Mouse (Mus musculus) testis, adult 2 months (tissue): ENCODE results near the gene Tmem119. TPM values are rescaled to one million over a fixed set of nuclear protein-coding genes. Genes with fewer than 3 reads are reported as not detected.

Experiments
- H3K27ac ChIP-seq: fragments of 200-500 bp; 2 replicates; pipeline ENCODE4 v1.5.1; 2012; ENCODE audit warnings: low read depth, low read length; ENCODE audit not compliant: control insufficient read depth, insufficient read depth
- H3K27me3 ChIP-seq: fragments of 200-500 bp; 2 replicates; pipeline ENCODE4 v1.6.1; 2012; ENCODE audit warnings: mild to moderate bottlenecking, low read length, moderate library complexity; ENCODE audit not compliant: control insufficient read depth, insufficient read depth
- H3K36me3 ChIP-seq: fragments of 200-500 bp; 2 replicates; pipeline ENCODE4 v1.6.1; 2012; ENCODE audit warnings: mild to moderate bottlenecking, low read length; ENCODE audit not compliant: control insufficient read depth, insufficient read depth
- H3K4me1 ChIP-seq: fragments of 200-500 bp; 2 replicates; pipeline ENCODE4 v1.6.1; 2012; ENCODE audit warnings: low read length; ENCODE audit not compliant: control insufficient read depth, insufficient read depth
- H3K4me3 ChIP-seq: fragments of 200-500 bp; 2 replicates; pipeline ENCODE4 v1.5.1; 2012; ENCODE audit warnings: low read depth, mild to moderate bottlenecking, low read length, moderate library complexity, mixed read lengths; ENCODE audit not compliant: control insufficient read depth
- CTCF ChIP-seq: fragments of 200-500 bp; IDR thresholded peaks from 2 replicates; pipeline ENCODE4 v1.5.1; 2012; ENCODE audit warnings: low read depth, mild to moderate bottlenecking, inconsistent platforms, low read length, moderate library complexity; ENCODE audit not compliant: control insufficient read depth, insufficient read depth, insufficient replicate concordance
- POLR2A ChIP-seq: fragments of 200-500 bp; IDR thresholded peaks from 2 replicates; pipeline ENCODE4 v1.6.1; 2012; ENCODE audit warnings: low read depth, mild to moderate bottlenecking, inconsistent platforms, low read length, moderate library complexity; ENCODE audit not compliant: control insufficient read depth
- polyA plus RNA-seq: library from polyadenylated mRNA; depleted of rRNA; stranded (reverse); fragments of >200 nt; gene quantifications from 2 replicates; pipeline ENCODE4 v1.2.3, GENCODE M21; 2012

The Tmem119 gene
- polyA plus RNA-seq, 1 experiment: 0.38 TPM

DNA sequence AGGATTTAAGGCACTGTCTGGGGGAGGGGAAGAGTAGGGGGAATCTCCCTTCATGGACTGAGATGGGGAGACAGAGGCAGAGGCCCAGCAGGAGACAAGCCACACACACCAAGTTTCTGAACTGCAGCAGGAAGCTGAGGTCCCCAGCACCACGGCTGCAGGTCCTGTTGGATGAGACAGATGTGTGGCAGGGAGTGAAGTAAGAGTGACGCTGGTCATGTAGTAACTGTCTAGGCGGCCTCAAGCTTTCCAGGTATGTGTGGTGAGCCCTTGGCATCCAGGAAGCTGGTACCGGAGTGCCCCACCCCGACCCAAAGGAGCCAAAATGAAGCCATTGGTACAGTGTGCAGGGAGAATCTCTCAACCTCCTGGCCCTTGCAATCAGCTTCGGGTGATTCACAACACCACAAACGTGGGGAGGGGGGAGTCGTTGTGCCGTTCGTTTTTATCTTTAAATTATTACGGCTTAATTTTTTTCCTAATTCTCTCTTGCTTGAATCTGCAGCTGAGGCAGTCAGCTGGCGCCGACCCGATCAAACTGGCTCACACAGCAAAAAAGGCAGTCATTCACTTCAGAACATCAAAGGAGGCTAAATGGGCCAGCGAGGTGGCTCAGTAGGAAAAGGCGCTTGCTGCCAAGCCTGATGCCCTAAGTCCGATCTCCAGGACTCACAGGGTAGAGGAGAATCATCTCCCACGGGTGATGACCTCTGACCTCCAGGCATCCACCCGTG lies 3.0 kb downstream of the Tmem119 start:
- TF ChIP-seq POLR2A: no peak
- TF ChIP-seq CTCF: no peak
- H3K27me3 ChIP-seq: no peaks in the 10 kb centered on the region
- no peaks in the 10 kb centered on the region for H3K36me3 ChIP-seq
- H3K4me1 ChIP-seq: no peaks in the 10 kb centered on the region
- no peak overlapping the region for H3K27ac ChIP-seq
- no peak overlapping the region for H3K4me3 ChIP-seq

GRCm38 (mm10) chr5:113796401-113797148 lies 3.7 kb downstream of the Tmem119 start:
- no peak overlapping the region for H3K27ac ChIP-seq
- H3K27me3 ChIP-seq: no peaks in the 10 kb centered on the region
- no peaks in the 10 kb centered on the region for H3K36me3 ChIP-seq
- TF ChIP-seq POLR2A (no peak), CTCF (no peak)
- no peaks in the 10 kb centered on the region for H3K4me1 ChIP-seq
- H3K4me3 ChIP-seq: no peak overlapping the region

DNA sequence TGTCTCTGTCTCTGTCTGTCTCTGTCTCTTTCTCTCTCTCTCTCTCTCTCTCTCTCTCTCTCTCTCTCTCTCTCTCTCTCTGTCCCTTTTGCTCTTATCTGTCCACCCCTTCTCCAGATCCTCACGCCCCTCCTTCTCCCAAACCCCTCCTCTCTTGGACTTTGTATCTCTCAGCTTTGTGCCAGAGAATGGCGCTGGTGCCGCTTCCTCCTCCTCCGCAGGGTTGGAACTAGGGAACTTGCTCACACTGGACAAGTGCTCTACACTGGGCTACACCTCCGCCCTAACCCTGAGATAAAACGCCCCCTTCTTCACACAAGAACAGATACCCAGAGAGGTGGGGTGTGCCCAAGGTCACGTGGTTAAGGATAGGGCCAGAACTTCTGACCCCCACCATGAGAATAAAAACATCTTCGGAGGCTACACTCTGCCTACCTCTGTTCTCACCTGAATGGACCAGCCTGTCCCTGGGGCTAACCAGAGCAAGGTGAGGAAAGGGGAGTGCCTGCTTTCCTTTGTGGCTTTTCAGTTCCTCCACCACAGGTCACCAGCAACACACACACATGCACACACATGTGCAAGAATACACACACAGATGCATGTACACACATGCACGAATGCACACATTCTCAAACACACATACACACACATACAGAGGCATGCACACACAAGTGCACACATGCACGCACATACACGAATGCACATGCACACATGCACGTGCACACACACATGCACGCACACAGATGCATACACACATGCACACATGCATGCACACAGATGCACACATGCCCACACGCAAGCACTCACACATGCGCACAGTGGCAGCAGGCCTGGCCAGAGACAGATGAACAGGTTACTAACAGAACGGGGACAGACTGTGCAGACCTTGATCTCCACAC lies 8.9 kb downstream of the Tmem119 start:
- Histone ChIP-seq H3K4me1 (no peaks in the 10 kb centered on the region), H3K36me3 (no peaks in the 10 kb centered on the region), H3K27ac (no peak overlapping the region), H3K27me3 (no peaks in the 10 kb centered on the region), H3K4me3 (no peak overlapping the region)
- no peak for TF ChIP-seq CTCF
- TF ChIP-seq POLR2A: no peak

GRCm38 (mm10) chr5:113790453-113791196 lies 9.7 kb downstream of the Tmem119 start:
- Histone ChIP-seq H3K27ac (no peak overlapping the region), H3K4me3 (no peak overlapping the region), H3K4me1 (no peaks in the 10 kb centered on the region), H3K36me3 (no peaks in the 10 kb centered on the region), H3K27me3 (no peaks in the 10 kb centered on the region)
- no peak for TF ChIP-seq POLR2A
- no peak for TF ChIP-seq CTCF

DNA sequence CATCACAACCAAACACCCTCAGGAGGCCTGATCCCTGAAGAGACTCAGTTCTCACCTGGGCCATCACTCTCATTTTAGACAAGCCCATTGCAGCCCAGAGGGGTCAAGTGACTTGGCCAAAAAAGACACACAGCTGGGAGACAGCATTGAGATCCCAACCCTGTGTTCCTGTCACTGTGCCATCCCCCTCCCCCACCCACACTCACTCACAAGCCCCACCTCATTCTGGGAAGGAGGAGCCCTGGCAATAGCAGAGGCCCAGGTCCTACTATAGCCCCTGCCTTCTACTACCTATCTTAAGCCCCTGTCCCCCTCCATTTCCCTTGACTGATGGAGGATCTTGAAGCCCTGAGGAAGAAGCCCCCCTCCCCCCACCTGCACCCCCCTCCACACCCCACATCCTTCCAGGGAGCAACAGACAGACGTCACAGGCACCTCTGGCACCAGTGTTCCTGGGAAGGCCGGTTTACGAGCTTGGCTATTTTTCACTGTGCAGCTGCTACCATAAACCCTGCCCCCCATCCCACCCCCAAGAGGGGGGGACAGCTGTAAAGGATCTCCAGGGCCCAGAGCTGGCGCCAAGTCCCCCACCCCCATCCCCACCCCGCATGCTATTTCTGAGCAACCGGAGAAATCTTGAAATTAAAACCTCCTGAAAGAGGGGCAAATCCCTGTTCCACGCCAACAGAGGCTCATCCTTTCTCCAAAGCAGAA lies 11.1 kb downstream of the Tmem119 start:
- H3K4me1 ChIP-seq: no peaks in the 10 kb centered on the region

GRCm38 (mm10) chr5:113788645-113789044 lies 11.7 kb downstream of the Tmem119 start:
- no peak overlapping the region for H3K27ac ChIP-seq
- no peak for TF ChIP-seq CTCF
- TF ChIP-seq POLR2A: no peak
- H3K27me3 ChIP-seq: no peaks in the 10 kb centered on the region
- peaks cover under 1% of the 10 kb centered on the region; the same call in 1 of the 2 replicates for H3K4me1 ChIP-seq
- H3K36me3 ChIP-seq: no peaks in the 10 kb centered on the region
- no peak overlapping the region for H3K4me3 ChIP-seq

More for the DNA sequence above, 11.1 kb downstream of the Tmem119 start:
- Histone ChIP-seq H3K27me3 (no peaks in the 10 kb centered on the region), H3K4me3 (no peak overlapping the region), H3K36me3 (no peaks in the 10 kb centered on the region), H3K27ac (no peak overlapping the region)
- no peak for TF ChIP-seq CTCF
- no peak for TF ChIP-seq POLR2A
